Mouse (Mus musculus) MEL (cell line): Measurements from ENCODE around the gene Gm6525. TPM values are rescaled to one million over a fixed set of nuclear protein-coding genes. Genes with fewer than 3 reads are reported as not detected.

Experiments used
- DNase-seq: peaks from one replicate; pipeline ENCODE4 v3.0.0; 2011; ENCODE audit warnings: low read depth, low spot score
- H3K27ac ChIP-seq: 2 replicates; pipeline ENCODE4 v1.5.1; 2012; ENCODE audit warnings: low read depth, mild to moderate bottlenecking, control low read depth, low read length, moderate library complexity; ENCODE audit not compliant: control insufficient read depth
- H3K27me3 ChIP-seq, 2 experiments: fragments of 150-350 bp in 1 of 2; sonication (generic) in 1 of 2; 2 replicates each; pipeline ENCODE4 v1.6.1; 2012; ENCODE audit warnings: low read length in 2 of 2, mild to moderate bottlenecking in 2 of 2, improper control_type of control experiment in 1 of 2, moderate library complexity in 1 of 2; ENCODE audit not compliant: insufficient read depth in 2 of 2, control insufficient read depth in 1 of 2
- H3K36me3 ChIP-seq, 2 experiments: 2 replicates each; pipeline ENCODE4 v1.6.1; 2012 to 2014; ENCODE audit warnings: low read length in 2 of 2, improper control_type of control experiment in 1 of 2, inconsistent platforms in 1 of 2, mild to moderate bottlenecking in 1 of 2; ENCODE audit not compliant: insufficient read depth in 2 of 2, control insufficient read depth in 1 of 2
- H3K4me1 ChIP-seq, 2 experiments: fragments of 150-350 bp in 1 of 2; sonication (generic) in 1 of 2; 2 replicates each; pipeline ENCODE4 v1.6.1; 2012; ENCODE audit warnings: low read length in 2 of 2, improper control_type of control experiment in 1 of 2, mild to moderate bottlenecking in 1 of 2; ENCODE audit not compliant: insufficient read depth in 2 of 2, control insufficient read depth in 1 of 2
- H3K4me3 ChIP-seq, 2 experiments: fragments of 150-350 bp in 1 of 2; sonication (generic) in 1 of 2; 2 replicates each; pipeline ENCODE4 v1.5.1; 2012; ENCODE audit warnings: low read depth in 2 of 2, low read length in 2 of 2, mild to moderate bottlenecking in 2 of 2, moderate library complexity in 2 of 2, control low read depth in 1 of 2, improper control_type of control experiment in 1 of 2; ENCODE audit not compliant: control insufficient read depth in 1 of 2, insufficient read depth in 1 of 2
- H3K79me2 ChIP-seq: 2 replicates; pipeline ENCODE4 v1.6.1; 2012; ENCODE audit warnings: mild to moderate bottlenecking, low read length, moderate library complexity; ENCODE audit not compliant: control insufficient read depth, poor library complexity, insufficient read depth
- H3K9ac ChIP-seq: 2 replicates; pipeline ENCODE4 v1.6.1; 2012; ENCODE audit warnings: low read depth, mild to moderate bottlenecking, control low read depth, low read length, moderate library complexity; ENCODE audit not compliant: control insufficient read depth, poor library complexity, severe bottlenecking
- H3K9me3 ChIP-seq: fragments of 150-350 bp; sonication (generic); replicated peaks from 2 replicates; pipeline ENCODE4 v1.6.1; 2012; ENCODE audit warnings: mild to moderate bottlenecking, low read length, improper control_type of control experiment, moderate library complexity; ENCODE audit not compliant: insufficient read depth
- BHLHE40 ChIP-seq: IDR thresholded peaks from 2 replicates; pipeline ENCODE4 v1.6.1; 2012; ENCODE audit warnings: low read depth, mild to moderate bottlenecking, inconsistent platforms, low read length, improper control_type of control experiment, borderline replicate concordance
- CHD2 ChIP-seq: IDR thresholded peaks from 2 replicates; pipeline ENCODE4 v1.6.1; 2011; ENCODE audit warnings: low read length, improper control_type of control experiment
- EP300 ChIP-seq, 2 experiments: IDR thresholded peaks; 2 replicates each; pipeline ENCODE4 v1.6.1; 2011; ENCODE audit warnings: improper control_type of control experiment in 2 of 2, low read length in 2 of 2, low read depth in 1 of 2, mild to moderate bottlenecking in 1 of 2
- GABPA ChIP-seq: IDR thresholded peaks from 2 replicates; pipeline ENCODE4 v1.6.1; 2012; ENCODE audit warnings: low read depth, mild to moderate bottlenecking, inconsistent platforms, low read length, improper control_type of control experiment, moderate library complexity
- HCFC1 ChIP-seq: IDR thresholded peaks from 2 replicates; pipeline ENCODE4 v1.6.1; 2012; ENCODE audit warnings: low read depth, mild to moderate bottlenecking, inconsistent platforms, low read length, improper control_type of control experiment, moderate library complexity
- JUND ChIP-seq: IDR thresholded peaks from 2 replicates; pipeline ENCODE4 v1.6.1; 2011; ENCODE audit warnings: low read depth, mild to moderate bottlenecking, improper control_type of control experiment, low read length
- MAFK ChIP-seq: IDR thresholded peaks from 2 replicates; pipeline ENCODE4 v1.6.1; 2011; ENCODE audit warnings: low read depth, mild to moderate bottlenecking, low read length, improper control_type of control experiment, borderline replicate concordance
- MAZ ChIP-seq: IDR thresholded peaks from 2 replicates; pipeline ENCODE4 v1.6.1; 2012; ENCODE audit warnings: low read depth, mild to moderate bottlenecking, inconsistent platforms, low read length, improper control_type of control experiment
- MEF2A ChIP-seq: IDR thresholded peaks from 2 replicates; pipeline ENCODE4 v1.6.1; 2014; ENCODE audit warnings: low read depth, mild to moderate bottlenecking, inconsistent platforms, low read length, improper control_type of control experiment; ENCODE audit not compliant: poor library complexity, insufficient replicate concordance, severe bottlenecking; ENCODE audit errors: extremely low read depth
- MYB ChIP-seq: IDR thresholded peaks from 2 replicates; pipeline ENCODE4 v1.6.1; 2011; ENCODE audit warnings: mild to moderate bottlenecking, low read depth, low read length, improper control_type of control experiment
- NRF1 ChIP-seq: IDR thresholded peaks from 2 replicates; pipeline ENCODE4 v1.6.1; 2014; ENCODE audit warnings: low read depth, mild to moderate bottlenecking, inconsistent platforms, low read length, improper control_type of control experiment, moderate library complexity; ENCODE audit not compliant: poor library complexity, insufficient read depth, severe bottlenecking
- POLR2A ChIP-seq, 2 experiments: IDR thresholded peaks; 2 replicates each; pipeline ENCODE4 v1.6.1; 2011 to 2012; ENCODE audit warnings: low read length in 2 of 2, mild to moderate bottlenecking in 2 of 2, control low read depth in 1 of 2, improper control_type of control experiment in 1 of 2, low read depth in 1 of 2, moderate library complexity in 1 of 2; ENCODE audit not compliant: control insufficient read depth in 1 of 2, insufficient read depth in 1 of 2, poor library complexity in 1 of 2
- POLR2AphosphoS5 ChIP-seq: IDR thresholded peaks from 2 replicates; pipeline ENCODE4 v1.6.1; 2012; ENCODE audit warnings: low read depth, borderline replicate concordance, mild to moderate bottlenecking, inconsistent platforms, low read length, moderate library complexity, mixed read lengths
- RAD21 ChIP-seq: IDR thresholded peaks from 2 replicates; pipeline ENCODE4 v1.6.1; 2011; ENCODE audit warnings: mild to moderate bottlenecking, low read depth, low read length, improper control_type of control experiment
- USF1 ChIP-seq: IDR thresholded peaks from 2 replicates; pipeline ENCODE4 v1.6.1; 2014; ENCODE audit warnings: low read depth, mild to moderate bottlenecking, inconsistent platforms, low read length, improper control_type of control experiment, moderate library complexity
- ZNF384 ChIP-seq: IDR thresholded peaks from 2 replicates; pipeline ENCODE4 v1.6.1; 2012; ENCODE audit warnings: low read depth, mild to moderate bottlenecking, inconsistent platforms, low read length, improper control_type of control experiment
- polyA plus RNA-seq, 2 experiments: library from polyadenylated mRNA; stranded (reverse) in 1 of 2; unstranded in 1 of 2; fragments of >175 nt in 1 of 2; fragments of >200 nt in 1 of 2; gene quantifications; 2 replicates each; pipeline versions ENCODE4 v1.2.1 to v1.2.4; 2012; ENCODE audit warnings: low replicate concordance in 2 of 2, low read depth in 1 of 2; ENCODE audit not compliant: insufficient read length in 2 of 2, insufficient read depth in 1 of 2, missing spikeins in 1 of 2
- total RNA-seq: library from RNA; depleted of rRNA; stranded (reverse); fragments of 300-350 nt; gene quantifications from 2 replicates; pipeline ENCODE4 v1.2.3, GENCODE M21; 2012

The Gm6525 gene
- total and polyA plus RNA-seq, 3 experiments: 0.35 to 0.85 TPM; not detected in 1

DNA sequence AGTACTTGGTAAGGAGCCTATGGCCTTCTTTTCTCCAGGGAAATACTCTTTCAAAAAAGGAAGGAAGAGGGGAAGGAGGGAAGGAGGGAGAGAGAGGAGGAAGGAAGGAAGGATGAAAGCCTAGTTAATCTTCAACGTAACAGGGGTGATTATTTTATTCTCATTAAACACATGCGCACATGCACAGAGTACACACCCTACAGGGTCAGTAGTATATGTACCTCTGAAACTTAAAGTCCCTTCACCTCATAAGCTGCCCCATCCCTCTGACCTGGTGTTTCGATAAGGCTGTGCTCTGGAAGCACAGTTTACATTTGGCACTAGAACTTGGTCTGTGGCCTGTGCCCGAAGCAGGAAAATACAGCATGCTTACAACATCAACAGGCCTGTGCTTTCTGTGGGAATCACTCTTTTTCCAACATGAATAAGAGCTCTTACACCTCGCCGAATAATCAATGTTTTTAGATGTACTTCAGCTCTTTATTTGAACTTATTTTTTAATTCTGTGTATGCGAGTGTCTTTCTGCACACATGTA is 37.5 kb downstream of the Gm6525 start:
- Histone ChIP-seq H3K9ac (no peak overlapping the region), H3K27ac (no peak overlapping the region), H3K4me1 (no peaks in the 10 kb centered on the region), H3K36me3 (no peaks in the 10 kb centered on the region), H3K79me2 (no peaks in the 10 kb centered on the region), H3K27me3 (no peaks in the 10 kb centered on the region), H3K9me3 (no peaks in the 10 kb centered on the region), H3K4me3 (no peak overlapping the region)
- TF ChIP-seq RAD21 (no peak), JUND (no peak), USF1 (no peak)
- no peak for DNase-seq

- TF ChIP-seq HCFC1: no peak
- no peak for TF ChIP-seq POLR2A (IDR thresholded peaks at IDR 0.05; ENCODE audit: control insufficient read depth in 1 of 2, insufficient read depth in 1 of 2, low read depth in 1 of 2, low read length in 2 of 2, poor library complexity in 1 of 2)
- no peak for TF ChIP-seq POLR2AphosphoS5
- no peak for TF ChIP-seq MYB
- TF ChIP-seq GABPA: no peak
- TF ChIP-seq BHLHE40: no peak
- no peak for TF ChIP-seq MEF2A
- no peak for TF ChIP-seq MAZ
- no peak for TF ChIP-seq NRF1
- no peak for TF ChIP-seq CHD2
- TF ChIP-seq ZNF384: no peak
- no peak for TF ChIP-seq MAFK
- no peak for TF ChIP-seq EP300 (IDR thresholded peaks at IDR 0.05; ENCODE audit: low read depth in 1 of 2, low read length in 2 of 2)
- no peak for DNase-seq
Measured at GRCm38 (mm10) chr3:84214501-84214900, 40.6 kb downstream of the Gm6525 start.

More at GRCm38 (mm10) chr3:84214501-84214900, 40.6 kb downstream of the Gm6525 start:
- no peaks in the 10 kb centered on the region for H3K27me3 ChIP-seq
- no peaks in the 10 kb centered on the region for H3K36me3 ChIP-seq
- H3K9me3 ChIP-seq: no peaks in the 10 kb centered on the region
- H3K9ac ChIP-seq: no peak overlapping the region
- H3K27ac ChIP-seq: no peak overlapping the region
- no peak overlapping the region for H3K4me3 ChIP-seq
- no peaks in the 10 kb centered on the region for H3K79me2 ChIP-seq
- H3K4me1 ChIP-seq: no peaks in the 10 kb centered on the region
